Mouse (Mus musculus): ENCODE results near the gene Psmb7. TPM values are rescaled to one million over a fixed set of nuclear protein-coding genes. Genes with fewer than 3 reads are reported as not detected.
A peak's percentile ranks its signal among the peaks of the same experiment; 100 is the strongest.

Psmb7 gene
- total RNA-seq, 2 experiments from 2014 or later = 256 TPM

GRCm38 (mm10) chr2:38647661-38648060, 3.8 kb upstream of the Psmb7 start:
- intact Hi-C loops (cut with DNase I) = loop anchor here (10.0 kb wide), 1 partner anchor 217 kb away; no protein-coding TSS in a partner anchor
- no peak for DNase-seq (ENCODE audit: extremely low spot score in 1 of 2, low spot score in 2 of 2)

- intact Hi-C loops (cut with DNase I) = loop anchor here (10.0 kb wide), 1 partner anchor 218 kb away; no protein-coding TSS in a partner anchor
- DNase-seq (ENCODE audit: extremely low spot score in 1 of 2, low spot score in 2 of 2) = peak; percentile 44 to 65
Measured at GRCm38 (mm10) chr2:38647201-38647606, 3.3 kb upstream of the Psmb7 start.

- intact Hi-C loops (cut with DNase I) = loop anchor here (10.0 kb wide), 1 partner anchor 219 kb away; no protein-coding TSS in a partner anchor
- DNase-seq (ENCODE audit: extremely low spot score in 1 of 2, low spot score in 2 of 2) = peak; percentile 76 to 87
Measured at GRCm38 (mm10) chr2:38645936-38646335, 2.0 kb upstream of the Psmb7 start.

- intact Hi-C loops (cut with DNase I) = loop anchor here (5.0 to 10.0 kb wide), 2 partner anchors 101 to 223 kb away; no protein-coding TSS in a partner anchor
- no peak for DNase-seq (ENCODE audit: extremely low spot score in 1 of 2, low spot score in 2 of 2)
Measured at GRCm38 (mm10) chr2:38641761-38642160, 2.1 kb downstream of the Psmb7 start.

- DNase-seq (ENCODE audit: extremely low spot score in 1 of 2, low spot score in 2 of 2) = no peak
- intact Hi-C loops (cut with DNase I) = no loop called here
Measured at GRCm38 (mm10) chr2:38637716-38638267, 6.1 kb downstream of the Psmb7 start.

GRCm38 (mm10) chr2:38630574-38630973, 13.3 kb downstream of the Psmb7 start:
- intact Hi-C loops (cut with DNase I) = no loop called here
- DNase-seq (ENCODE audit: extremely low spot score in 1 of 2, low spot score in 2 of 2) = no peak

- intact Hi-C loops (cut with DNase I) = no loop called here
- DNase-seq (ENCODE audit: extremely low spot score in 1 of 2, low spot score in 2 of 2) = no peak
Measured at GRCm38 (mm10) chr2:38629451-38629850, 14.4 kb downstream of the Psmb7 start.

GRCm38 (mm10) chr2:38628801-38629200, 15.1 kb downstream of the Psmb7 start:
- no peak for DNase-seq (ENCODE audit: extremely low spot score in 1 of 2, low spot score in 2 of 2)
- intact Hi-C loops (cut with DNase I) = no loop called here

GRCm38 (mm10) chr2:38623821-38624590, 19.9 kb downstream of the Psmb7 start:
- intact Hi-C loops (cut with DNase I) = no loop called here
- no peak for DNase-seq (ENCODE audit: extremely low spot score in 1 of 2, low spot score in 2 of 2)

GRCm38 (mm10) chr2:38623411-38623810, 20.5 kb downstream of the Psmb7 start:
- intact Hi-C loops (cut with DNase I) = no loop called here
- DNase-seq (ENCODE audit: extremely low spot score in 1 of 2, low spot score in 2 of 2) = no peak

GRCm38 (mm10) chr2:38621610-38622021, 22.3 kb downstream of the Psmb7 start:
- intact Hi-C loops (cut with DNase I) = no loop called here

GRCm38 (mm10) chr2:38621076-38621475, 22.8 kb downstream of the Psmb7 start:
- intact Hi-C loops (cut with DNase I) = no loop called here

More at GRCm38 (mm10) chr2:38621610-38622021, 22.3 kb downstream of the Psmb7 start:
- peak; percentile 28 to 40 for DNase-seq (ENCODE audit: extremely low spot score in 1 of 2, low spot score in 2 of 2)

GRCm38 (mm10) chr2:38619777-38620176, 24.1 kb downstream of the Psmb7 start:
- DNase-seq (ENCODE audit: extremely low spot score in 1 of 2, low spot score in 2 of 2) = no peak
- intact Hi-C loops (cut with DNase I) = no loop called here

More at GRCm38 (mm10) chr2:38621076-38621475, 22.8 kb downstream of the Psmb7 start:
- no peak for DNase-seq (ENCODE audit: extremely low spot score in 1 of 2, low spot score in 2 of 2)

- no peak for DNase-seq (ENCODE audit: extremely low spot score in 1 of 2, low spot score in 2 of 2)
- intact Hi-C loops (cut with DNase I) = no loop called here
Measured at GRCm38 (mm10) chr2:38616956-38617872, 26.7 kb downstream of the Psmb7 start.

GRCm38 (mm10) chr2:38616072-38616471, 27.8 kb downstream of the Psmb7 start:
- intact Hi-C loops (cut with DNase I) = no loop called here
- DNase-seq (ENCODE audit: extremely low spot score in 1 of 2, low spot score in 2 of 2) = peak in 1 of 2 experiments; percentile 42

- DNase-seq (ENCODE audit: extremely low spot score in 1 of 2, low spot score in 2 of 2) = no peak
- intact Hi-C loops (cut with DNase I) = no loop called here
Measured at GRCm38 (mm10) chr2:38614437-38614836, 29.4 kb downstream of the Psmb7 start.

- intact Hi-C loops (cut with DNase I) = no loop called here
- no peak for DNase-seq (ENCODE audit: extremely low spot score in 1 of 2, low spot score in 2 of 2)
Measured at GRCm38 (mm10) chr2:38613576-38613975, 30.3 kb downstream of the Psmb7 start.

- intact Hi-C loops (cut with DNase I) = no loop called here
Measured at GRCm38 (mm10) chr2:38612596-38612995, 31.3 kb downstream of the Psmb7 start.

GRCm38 (mm10) chr2:38610161-38610560, 33.7 kb downstream of the Psmb7 start:
- no peak for DNase-seq (ENCODE audit: extremely low spot score in 1 of 2, low spot score in 2 of 2)
- intact Hi-C loops (cut with DNase I) = no loop called here

More at GRCm38 (mm10) chr2:38612596-38612995, 31.3 kb downstream of the Psmb7 start:
- no peak for DNase-seq (ENCODE audit: extremely low spot score in 1 of 2, low spot score in 2 of 2)

Measured in left cerebral cortex, postnatal 10 days (tissue).